Mouse (Mus musculus): ENCODE data around the gene Cradd. TPM values are rescaled to one million over a fixed set of nuclear protein-coding genes. Genes with fewer than 3 reads are reported as not detected.
A peak's percentile ranks its signal among the peaks of the same experiment; 100 is the strongest.

The Cradd gene
- polyA plus RNA-seq, 1 experiment from 2014 or later = 12.0 TPM

GRCm38 (mm10) chr10:95193875-95194281 lies 130.1 kb downstream of the Cradd start:
- no peak overlapping the region for H3K27ac ChIP-seq (replicated peaks; ENCODE audit: low read depth, low read length)
- no peaks in the 10 kb centered on the region for H3K9me3 ChIP-seq (ENCODE audit: control insufficient read depth, low read length)
- ATAC-seq (ENCODE audit: low FRiP score, low TSS enrichment) = no peak
- no peak for DNase-seq
- 79% methylated on average over 11 of the region's 11 CpGs for WGBS
- H3K36me3 ChIP-seq (ENCODE audit: control insufficient read depth, insufficient read depth, low read length) = no peaks in the 10 kb centered on the region
- H3K9ac ChIP-seq (replicated peaks; ENCODE audit: low read length) = no peak overlapping the region
- H3K4me1 ChIP-seq (ENCODE audit: control insufficient read depth, insufficient read depth, low read length) = no peaks in the 10 kb centered on the region
- H3K4me2 ChIP-seq (ENCODE audit: low read length) = no peak overlapping the region
- no peak overlapping the region for H3K4me3 ChIP-seq (replicated peaks; ENCODE audit: low read depth, low read length)
- H3K27me3 ChIP-seq (ENCODE audit: control insufficient read depth, insufficient read depth, low read length) = no peaks in the 10 kb centered on the region

DNA sequence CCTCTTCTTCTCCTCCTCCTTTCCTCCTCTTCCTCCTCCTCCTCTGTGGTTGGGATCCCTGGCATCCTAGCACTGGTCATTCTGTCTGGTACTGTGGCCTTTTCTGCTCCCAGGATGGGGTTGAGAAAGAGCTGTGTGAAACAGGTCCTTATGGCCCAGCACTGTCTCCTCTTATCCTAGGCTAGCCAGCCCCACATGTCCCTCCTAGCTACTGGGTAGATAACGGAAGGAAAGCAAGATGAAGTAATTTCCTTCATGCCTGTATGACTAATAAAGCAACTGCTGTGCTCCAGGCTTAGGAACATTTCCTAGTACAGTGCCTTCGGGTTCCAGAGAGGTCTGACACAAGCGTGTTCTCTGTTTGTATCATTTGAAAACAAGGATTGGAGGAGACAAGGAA lies 132.1 kb downstream of the Cradd start:
- no peaks in the 10 kb centered on the region for H3K27me3 ChIP-seq (ENCODE audit: control insufficient read depth, insufficient read depth, low read length)
- H3K4me2 ChIP-seq (ENCODE audit: low read length) = no peak overlapping the region
- no peak overlapping the region for H3K4me3 ChIP-seq (replicated peaks; ENCODE audit: low read depth, low read length)
- no peaks in the 10 kb centered on the region for H3K9me3 ChIP-seq (ENCODE audit: control insufficient read depth, low read length)
- H3K27ac ChIP-seq (replicated peaks; ENCODE audit: low read depth, low read length) = no peak overlapping the region
- DNase-seq = no peak
- no peak overlapping the region for H3K9ac ChIP-seq (replicated peaks; ENCODE audit: low read length)
- no peaks in the 10 kb centered on the region for H3K4me1 ChIP-seq (ENCODE audit: control insufficient read depth, insufficient read depth, low read length)
- WGBS = 87% methylated on average over 3 of the region's 3 CpGs
- no peaks in the 10 kb centered on the region for H3K36me3 ChIP-seq (ENCODE audit: control insufficient read depth, insufficient read depth, low read length)
- ATAC-seq (ENCODE audit: low FRiP score, low TSS enrichment) = no peak

DNA sequence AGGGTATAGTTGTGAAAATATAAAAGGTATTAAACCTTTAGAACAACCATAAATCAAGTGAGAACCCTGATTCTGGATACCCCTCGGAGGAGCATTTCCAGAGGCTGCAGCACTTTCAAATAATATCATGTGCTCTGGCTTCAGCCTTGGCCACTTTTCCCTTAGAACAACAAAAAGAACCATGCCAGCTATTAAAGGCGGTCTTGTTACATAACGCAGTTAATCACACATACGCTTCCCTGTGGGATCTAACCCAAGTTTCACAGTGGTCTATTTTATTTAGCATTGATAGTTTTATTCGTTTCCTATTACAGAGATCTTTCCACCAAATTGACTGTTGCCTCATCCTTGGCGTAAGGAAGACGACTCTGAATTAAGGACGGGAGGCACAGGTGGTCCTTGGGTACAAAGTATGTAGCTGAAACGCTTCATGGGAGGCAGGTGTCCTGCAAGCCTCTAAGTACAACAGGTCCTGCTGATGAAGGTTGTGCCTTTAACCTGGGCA lies 132.7 kb downstream of the Cradd start:
- no peak overlapping the region for H3K27ac ChIP-seq (replicated peaks; ENCODE audit: low read depth, low read length)
- no peaks in the 10 kb centered on the region for H3K27me3 ChIP-seq (ENCODE audit: control insufficient read depth, insufficient read depth, low read length)
- no peak overlapping the region for H3K9ac ChIP-seq (replicated peaks; ENCODE audit: low read length)
- 93% methylated on average over 9 of the region's 9 CpGs for WGBS
- H3K4me2 ChIP-seq (ENCODE audit: low read length) = no peak overlapping the region
- no peaks in the 10 kb centered on the region for H3K9me3 ChIP-seq (ENCODE audit: control insufficient read depth, low read length)
- H3K4me3 ChIP-seq (replicated peaks; ENCODE audit: low read depth, low read length) = no peak overlapping the region
- no peaks in the 10 kb centered on the region for H3K4me1 ChIP-seq (ENCODE audit: control insufficient read depth, insufficient read depth, low read length)
- H3K36me3 ChIP-seq (ENCODE audit: control insufficient read depth, insufficient read depth, low read length) = no peaks in the 10 kb centered on the region
- ATAC-seq (ENCODE audit: low FRiP score, low TSS enrichment) (no peak), DNase-seq (no peak)

DNA sequence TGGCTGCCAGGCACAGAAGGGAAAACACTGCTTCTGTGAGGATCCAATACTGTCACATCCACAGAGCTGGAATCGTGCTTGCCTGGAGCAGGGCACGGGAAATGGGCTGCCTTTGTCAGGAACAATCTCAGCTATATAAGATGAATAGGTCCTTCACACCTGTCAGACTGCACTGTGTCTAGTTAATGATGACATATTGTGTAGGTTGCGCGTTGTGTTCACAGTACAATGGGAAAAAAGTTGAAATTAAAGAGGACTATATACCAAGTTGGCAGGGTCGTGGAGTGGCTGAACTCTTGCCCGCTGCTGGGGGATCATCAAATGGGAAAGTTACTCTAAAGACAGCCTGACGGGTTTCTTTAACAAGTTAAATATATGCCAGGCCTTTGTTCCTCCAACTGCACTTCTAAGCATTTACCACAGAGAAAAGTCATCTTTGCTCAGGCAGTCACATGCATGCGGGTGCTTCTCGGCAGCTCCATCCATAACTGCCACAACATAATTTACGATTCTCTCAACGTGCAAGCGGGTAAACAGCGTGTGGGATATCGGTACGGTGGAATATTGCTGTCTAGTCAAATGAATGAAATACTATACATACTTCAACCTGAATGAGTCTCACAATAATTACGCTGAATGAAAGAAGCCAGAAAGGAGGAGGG lies 134.3 kb downstream of the Cradd start:
- Histone ChIP-seq H3K4me1 (ENCODE audit: control insufficient read depth, insufficient read depth, low read length) (peaks cover under 1% of the 10 kb centered on the region; the same call in 1 of the 2 replicates), H3K36me3 (ENCODE audit: control insufficient read depth, insufficient read depth, low read length) (no peaks in the 10 kb centered on the region), H3K27ac (replicated peaks; ENCODE audit: low read depth, low read length) (no peak overlapping the region), H3K9me3 (ENCODE audit: control insufficient read depth, low read length) (no peaks in the 10 kb centered on the region), H3K27me3 (ENCODE audit: control insufficient read depth, insufficient read depth, low read length) (no peaks in the 10 kb centered on the region), H3K9ac (replicated peaks; ENCODE audit: low read length) (no peak overlapping the region), H3K4me2 (ENCODE audit: low read length) (no peak overlapping the region), H3K4me3 (replicated peaks; ENCODE audit: low read depth, low read length) (no peak overlapping the region)
- WGBS = 78% methylated on average over 16 of the region's 16 CpGs
- ATAC-seq (ENCODE audit: low FRiP score, low TSS enrichment) (no peak), DNase-seq (no peak)

DNA sequence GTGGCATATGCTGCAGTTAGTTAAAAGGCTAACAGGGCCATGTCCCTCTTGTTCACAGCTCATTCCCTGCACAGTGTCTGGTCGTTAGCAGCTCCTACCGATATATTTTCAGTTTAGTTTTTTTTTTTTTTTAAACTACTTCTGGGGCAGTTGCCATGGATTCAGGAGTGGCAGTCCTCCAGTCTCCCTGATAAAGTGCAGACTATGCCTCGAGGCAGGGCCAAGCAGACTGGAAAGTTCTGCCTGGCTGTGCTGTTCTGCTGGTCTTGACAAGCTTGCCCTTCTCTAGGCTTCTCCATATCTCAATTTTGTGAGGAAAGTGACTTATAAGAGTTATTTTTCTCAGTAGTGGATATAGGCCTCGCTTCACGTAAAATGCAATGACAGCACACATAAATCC lies 139.7 kb downstream of the Cradd start:
- WGBS = 82% methylated on average over 5 of the region's 5 CpGs
- H3K27ac ChIP-seq (replicated peaks; ENCODE audit: low read depth, low read length) = no peak overlapping the region
- ATAC-seq (ENCODE audit: low FRiP score, low TSS enrichment) = no peak
- no peak overlapping the region for H3K4me3 ChIP-seq (replicated peaks; ENCODE audit: low read depth, low read length)
- no peak overlapping the region for H3K4me2 ChIP-seq (ENCODE audit: low read length)
- DNase-seq = no peak
- peaks cover 5% of the 10 kb centered on the region; the same call in 1 of the 2 replicates for H3K4me1 ChIP-seq (ENCODE audit: control insufficient read depth, insufficient read depth, low read length)
- H3K27me3 ChIP-seq (ENCODE audit: control insufficient read depth, insufficient read depth, low read length) = no peaks in the 10 kb centered on the region
- no peaks in the 10 kb centered on the region for H3K36me3 ChIP-seq (ENCODE audit: control insufficient read depth, insufficient read depth, low read length)
- no peaks in the 10 kb centered on the region for H3K9me3 ChIP-seq (ENCODE audit: control insufficient read depth, low read length)
- no peak overlapping the region for H3K9ac ChIP-seq (replicated peaks; ENCODE audit: low read length)

- Histone ChIP-seq H3K36me3 (ENCODE audit: control insufficient read depth, insufficient read depth, low read length) (no peaks in the 10 kb centered on the region), H3K9me3 (ENCODE audit: control insufficient read depth, low read length) (no peaks in the 10 kb centered on the region), H3K4me2 (ENCODE audit: low read length) (no peak overlapping the region), H3K27me3 (ENCODE audit: control insufficient read depth, insufficient read depth, low read length) (no peaks in the 10 kb centered on the region), H3K4me1 (ENCODE audit: control insufficient read depth, insufficient read depth, low read length) (peaks cover 5% of the 10 kb centered on the region; the same call in 1 of the 2 replicates), H3K9ac (replicated peaks; ENCODE audit: low read length) (no peak overlapping the region), H3K27ac (replicated peaks; ENCODE audit: low read depth, low read length) (no peak overlapping the region), H3K4me3 (replicated peaks; ENCODE audit: low read depth, low read length) (no peak overlapping the region)
- DNase-seq (peak; percentile 67), ATAC-seq (ENCODE audit: low FRiP score, low TSS enrichment) (no peak)
- WGBS = 77% methylated on average over 4 of the region's 4 CpGs
Observed at GRCm38 (mm10) chr10:95183051-95183450, 140.9 kb downstream of the Cradd start.

GRCm38 (mm10) chr10:95182405-95182804 lies 141.5 kb downstream of the Cradd start:
- Histone ChIP-seq H3K27ac (replicated peaks; ENCODE audit: low read depth, low read length) (no peak overlapping the region), H3K36me3 (ENCODE audit: control insufficient read depth, insufficient read depth, low read length) (no peaks in the 10 kb centered on the region), H3K4me1 (ENCODE audit: control insufficient read depth, insufficient read depth, low read length) (peaks cover 5% of the 10 kb centered on the region; the same call in 1 of the 2 replicates), H3K9ac (replicated peaks; ENCODE audit: low read length) (no peak overlapping the region), H3K9me3 (ENCODE audit: control insufficient read depth, low read length) (no peaks in the 10 kb centered on the region), H3K4me3 (replicated peaks; ENCODE audit: low read depth, low read length) (no peak overlapping the region), H3K4me2 (ENCODE audit: low read length) (no peak overlapping the region), H3K27me3 (ENCODE audit: control insufficient read depth, insufficient read depth, low read length) (no peaks in the 10 kb centered on the region)
- 85% methylated on average over 4 of the region's 4 CpGs for WGBS
- ATAC-seq (ENCODE audit: low FRiP score, low TSS enrichment) (no peak), DNase-seq (no peak)

- H3K9me3 ChIP-seq (ENCODE audit: control insufficient read depth, low read length) = no peaks in the 10 kb centered on the region
- 0 out of 2 replicates have a peak overlapping the region, but pooled peaks have one; percentile 5 for H3K27ac ChIP-seq (replicated peaks; ENCODE audit: low read depth, low read length)
- no peak overlapping the region for H3K4me3 ChIP-seq (replicated peaks; ENCODE audit: low read depth, low read length)
- no peaks in the 10 kb centered on the region for H3K36me3 ChIP-seq (ENCODE audit: control insufficient read depth, insufficient read depth, low read length)
- ATAC-seq (ENCODE audit: low FRiP score, low TSS enrichment) (no peak), DNase-seq (peak; percentile 72)
- no peak overlapping the region for H3K4me2 ChIP-seq (ENCODE audit: low read length)
- WGBS = 70% methylated on average over 10 of the region's 10 CpGs
- H3K4me1 ChIP-seq (ENCODE audit: control insufficient read depth, insufficient read depth, low read length) = peaks cover 5% of the 10 kb centered on the region; the same call in 1 of the 2 replicates
- H3K27me3 ChIP-seq (ENCODE audit: control insufficient read depth, insufficient read depth, low read length) = no peaks in the 10 kb centered on the region
- no peak overlapping the region for H3K9ac ChIP-seq (replicated peaks; ENCODE audit: low read length)
Observed at GRCm38 (mm10) chr10:95181553-95181952, 142.4 kb downstream of the Cradd start.

DNA sequence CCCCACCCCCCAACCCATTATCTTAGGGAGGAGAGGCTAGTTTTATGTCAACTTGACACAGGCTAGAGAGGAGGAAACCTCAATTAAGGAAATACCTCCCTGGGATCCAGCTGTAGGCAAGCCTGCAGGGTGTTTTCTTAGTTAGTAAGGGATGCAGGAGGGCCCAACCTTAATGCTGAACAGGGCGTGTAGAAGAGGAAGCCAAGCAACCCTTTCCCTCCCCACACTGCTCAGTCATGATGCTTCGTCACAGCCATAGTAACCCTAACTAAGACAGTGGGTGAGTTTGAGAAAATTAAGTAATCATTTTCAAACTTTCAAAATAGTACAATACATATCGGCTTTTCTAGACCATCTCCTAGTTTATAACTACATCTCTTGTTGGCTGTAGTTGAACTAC lies 143.0 kb downstream of the Cradd start:
- Histone ChIP-seq H3K36me3 (ENCODE audit: control insufficient read depth, insufficient read depth, low read length) (no peaks in the 10 kb centered on the region), H3K4me3 (replicated peaks; ENCODE audit: low read depth, low read length) (no peak overlapping the region), H3K27ac (replicated peaks; ENCODE audit: low read depth, low read length) (no peak overlapping the region), H3K4me2 (ENCODE audit: low read length) (no peak overlapping the region), H3K9ac (replicated peaks; ENCODE audit: low read length) (no peak overlapping the region), H3K27me3 (ENCODE audit: control insufficient read depth, insufficient read depth, low read length) (no peaks in the 10 kb centered on the region), H3K4me1 (ENCODE audit: control insufficient read depth, insufficient read depth, low read length) (peaks cover 5% of the 10 kb centered on the region; the same call in 1 of the 2 replicates), H3K9me3 (ENCODE audit: control insufficient read depth, low read length) (no peaks in the 10 kb centered on the region)
- WGBS = 92% methylated on average over 3 of the region's 3 CpGs
- DNase-seq = no peak
- no peak for ATAC-seq (ENCODE audit: low FRiP score, low TSS enrichment)
